Mouse (Mus musculus) heart, postnatal 4 days (tissue): ENCODE measurements around the gene Bcl2l1. TPM values are rescaled to one million over a fixed set of nuclear protein-coding genes. Genes with fewer than 3 reads are reported as not detected.

Source experiments
- DNase-seq: peaks from one replicate; pipeline ENCODE4 v3.0.0; 2021
- total RNA-seq, 2 experiments: library from RNA; stranded (reverse); gene quantifications; 2 replicates each; pipeline ENCODE4 v1.2.3; 2021

Bcl2l1 gene
- total RNA-seq, 2 experiments from 2014 or later = 39.0 to 45.0 TPM

DNA sequence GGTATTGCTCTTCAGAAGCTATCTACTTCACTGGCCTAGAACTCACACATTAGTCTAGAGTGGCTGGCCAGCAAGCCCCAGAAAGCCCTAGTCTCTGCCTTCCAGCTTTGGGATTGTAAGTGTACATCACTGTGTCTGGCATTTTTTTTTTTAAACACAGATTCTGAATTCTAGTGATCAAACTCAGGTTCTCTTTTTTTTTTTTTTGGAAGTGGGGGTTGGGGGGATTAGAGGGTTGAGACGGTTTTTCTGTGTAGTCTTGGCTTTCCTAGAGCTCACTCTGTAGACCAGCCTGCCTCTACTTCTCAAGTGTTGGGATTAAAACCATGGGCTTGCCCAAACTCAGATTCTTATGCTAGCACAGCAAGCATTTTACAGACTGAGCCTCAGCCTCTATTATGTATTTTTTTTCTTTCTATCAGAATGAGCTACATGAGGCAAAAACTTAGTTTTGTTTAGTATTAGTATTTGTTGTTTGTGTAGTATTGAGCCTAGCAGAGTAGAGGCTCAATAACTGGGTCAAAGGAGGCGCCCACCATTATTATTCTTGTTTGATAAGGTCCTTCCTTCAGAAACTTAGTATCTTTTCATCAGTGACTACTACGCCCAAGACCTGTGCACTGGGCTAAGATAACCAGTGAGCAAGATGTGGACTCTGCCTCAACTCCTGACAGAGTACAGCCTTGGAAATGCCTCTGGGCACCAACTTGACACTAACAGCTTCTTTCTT is 6.9 kb downstream of the Bcl2l1 start:
- no peak for DNase-seq

DNA sequence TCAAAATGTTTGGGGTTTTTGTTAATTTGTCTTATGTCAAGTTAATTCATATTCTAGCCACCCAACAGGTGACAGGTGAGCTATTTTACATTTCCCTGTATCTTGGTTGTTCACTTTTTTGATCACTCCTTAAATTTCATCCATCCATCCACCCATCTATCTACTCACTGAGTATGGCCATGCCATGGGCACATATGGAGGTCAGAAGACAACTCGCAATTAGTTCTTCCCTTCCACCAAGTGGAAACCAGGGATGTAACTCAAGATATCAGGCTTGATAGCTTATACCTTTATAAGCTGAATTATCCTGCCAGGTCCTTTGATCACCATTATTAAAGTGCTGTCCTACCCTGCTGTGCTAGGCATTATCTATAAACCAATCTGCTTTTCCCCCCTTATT is 7.8 kb downstream of the Bcl2l1 start:
- no peak for DNase-seq

DNA sequence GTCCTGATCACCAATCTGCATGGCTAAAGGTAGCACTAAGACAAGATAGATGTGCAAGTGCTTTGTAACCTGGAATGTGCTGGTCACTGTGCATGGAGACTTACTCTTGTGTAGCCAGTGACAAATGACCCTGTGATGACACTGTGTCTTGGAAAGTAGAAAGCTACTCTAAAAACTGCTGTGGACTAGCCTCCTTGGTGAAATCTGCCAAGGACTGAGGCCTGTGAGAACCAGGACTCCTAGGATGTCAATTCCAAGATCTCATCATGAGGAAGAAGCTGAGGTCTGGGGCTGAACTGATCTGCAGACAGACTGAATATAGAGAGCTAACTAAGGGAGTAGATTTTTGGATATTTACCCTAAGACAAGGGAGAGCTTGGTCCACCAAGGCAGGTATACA is 10.0 kb downstream of the Bcl2l1 start:
- no peak for DNase-seq

DNA sequence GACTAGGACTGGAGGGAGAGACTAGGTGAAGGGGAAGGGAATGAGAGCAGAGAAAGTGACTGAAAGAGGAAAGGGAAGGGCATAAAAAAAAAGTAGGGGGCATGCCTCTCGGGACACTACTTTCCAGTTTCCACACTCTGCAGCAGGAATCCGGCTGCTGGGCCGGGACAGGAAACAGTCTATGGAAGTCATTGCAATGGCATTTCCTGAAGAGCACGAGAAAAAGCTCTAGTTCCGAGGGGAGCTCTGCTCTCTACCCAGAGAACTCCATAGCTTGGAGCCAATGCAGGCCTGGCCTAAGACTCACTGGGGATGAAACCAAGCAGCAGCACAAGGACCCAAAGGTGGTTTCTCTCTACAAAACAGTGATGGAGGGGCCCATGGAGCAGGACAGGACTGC is 10.5 kb downstream of the Bcl2l1 start:
- DNase-seq = peak; percentile 68

DNA sequence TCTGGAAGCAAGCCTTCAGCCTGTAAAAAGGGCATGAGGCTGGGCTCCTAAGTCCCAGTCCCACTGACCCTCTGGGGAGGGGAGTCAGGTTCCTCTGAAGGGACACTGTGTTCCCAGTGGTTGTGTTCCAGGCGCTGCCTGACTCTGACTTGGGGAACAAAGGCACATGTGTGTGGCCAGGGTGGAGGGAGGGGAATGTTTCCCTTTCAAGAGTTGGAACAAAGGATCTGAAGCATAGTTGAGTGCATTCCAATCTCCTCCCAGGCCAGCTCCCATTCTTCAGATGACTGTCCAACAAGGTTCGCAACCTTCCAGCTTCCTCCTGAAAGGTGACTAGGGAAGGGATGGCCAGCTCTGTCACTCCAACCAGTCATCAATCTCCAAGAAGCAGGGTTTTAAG is 11.2 kb downstream of the Bcl2l1 start:
- peak; percentile 65 for DNase-seq

DNA sequence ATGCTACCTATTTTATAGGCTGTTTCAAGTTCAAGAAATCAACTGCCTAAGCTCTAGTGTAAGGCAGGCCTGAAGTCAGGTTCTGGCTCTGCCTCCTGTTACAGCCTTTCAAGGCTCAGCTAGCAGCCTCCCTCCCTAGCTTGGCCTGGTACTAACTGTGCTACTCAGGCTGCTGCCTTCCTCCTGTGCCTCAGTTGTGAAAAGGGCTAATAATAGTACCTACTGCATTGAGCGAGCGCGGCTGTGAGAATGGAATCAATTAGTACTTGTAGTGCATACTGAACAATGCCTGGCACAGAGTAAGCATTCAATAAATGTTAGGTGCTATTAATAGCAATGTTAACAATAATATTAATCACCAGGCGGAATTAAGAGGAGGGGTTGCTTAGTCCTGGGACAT is 11.6 kb downstream of the Bcl2l1 start:
- no peak for DNase-seq

DNA sequence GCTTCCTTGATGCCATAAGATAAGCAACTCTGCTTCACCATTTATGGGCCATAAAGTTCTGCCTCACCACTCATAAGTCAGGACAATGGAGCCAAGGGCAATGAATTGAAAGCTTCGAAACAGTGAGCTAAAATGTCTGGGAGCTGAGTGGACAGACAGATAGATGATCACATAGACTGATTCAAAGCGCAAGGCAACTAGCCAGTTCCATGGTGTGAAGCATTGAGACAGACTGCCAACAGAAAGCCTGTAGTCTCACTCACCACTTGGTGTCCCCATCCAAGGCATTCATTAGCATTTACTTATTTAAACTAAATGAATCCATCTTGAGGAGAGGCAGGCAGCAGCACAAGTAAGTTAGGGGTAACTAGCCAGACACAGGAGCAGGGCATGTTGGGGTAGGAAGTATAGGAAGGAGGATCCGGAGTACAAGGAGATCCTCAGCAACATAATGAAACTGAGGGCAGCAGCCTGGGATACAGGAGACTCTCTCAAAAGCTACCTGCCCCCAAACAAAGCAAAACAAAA is 12.4 kb downstream of the Bcl2l1 start:
- no peak for DNase-seq

DNA sequence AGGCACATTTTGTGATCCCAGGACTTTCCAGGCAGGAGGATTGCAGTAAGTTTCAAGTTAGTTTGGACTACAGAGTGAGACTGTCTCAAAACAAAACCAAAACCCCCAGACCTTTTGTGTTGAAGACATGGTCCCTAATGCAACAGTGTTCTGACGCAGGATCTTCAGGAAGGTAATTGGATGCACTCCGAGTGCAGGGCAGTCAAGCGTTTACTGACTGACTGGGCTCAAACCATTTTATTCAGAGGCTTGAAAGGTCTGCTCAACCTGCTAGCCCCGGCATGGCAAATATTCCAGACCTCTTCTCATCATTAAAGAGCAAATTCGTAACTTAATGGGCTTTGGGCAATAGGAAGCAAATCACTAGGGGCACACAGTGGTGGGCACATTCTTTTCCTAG is 12.8 kb downstream of the Bcl2l1 start:
- DNase-seq = no peak

DNA sequence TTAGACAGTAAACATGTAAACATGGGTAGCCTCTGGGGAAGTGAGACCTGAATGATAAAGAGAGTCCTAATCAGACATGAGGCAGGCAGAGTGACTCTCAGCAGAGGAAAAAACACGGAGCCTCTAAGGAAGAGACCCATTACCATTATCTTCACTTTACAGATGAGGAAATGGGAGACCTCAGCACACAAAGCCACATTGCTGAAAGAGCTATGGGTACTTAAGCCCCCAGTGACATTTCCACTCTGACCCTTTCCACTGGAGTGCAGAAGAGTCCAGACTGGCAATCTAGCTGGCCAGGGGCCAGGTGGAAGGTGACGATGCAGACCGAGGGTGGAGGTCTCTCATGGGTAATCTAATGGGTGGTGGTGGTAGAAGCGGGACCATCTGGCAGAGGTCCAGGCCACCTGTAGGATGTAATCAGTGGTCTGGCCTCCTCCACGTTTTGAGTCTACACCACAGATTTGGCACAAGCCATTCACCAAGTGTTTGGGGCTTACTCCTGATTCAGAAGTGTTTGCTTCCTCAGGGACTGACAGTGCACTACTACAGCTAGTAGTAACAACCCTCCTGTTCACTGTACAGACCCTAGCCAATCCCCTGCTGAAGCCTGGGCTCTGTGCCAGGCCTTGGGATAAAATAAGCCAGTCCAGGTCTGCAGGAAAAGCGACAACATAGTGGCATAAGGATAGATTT is 13.8 kb downstream of the Bcl2l1 start:
- peak; percentile 64 for DNase-seq

DNA sequence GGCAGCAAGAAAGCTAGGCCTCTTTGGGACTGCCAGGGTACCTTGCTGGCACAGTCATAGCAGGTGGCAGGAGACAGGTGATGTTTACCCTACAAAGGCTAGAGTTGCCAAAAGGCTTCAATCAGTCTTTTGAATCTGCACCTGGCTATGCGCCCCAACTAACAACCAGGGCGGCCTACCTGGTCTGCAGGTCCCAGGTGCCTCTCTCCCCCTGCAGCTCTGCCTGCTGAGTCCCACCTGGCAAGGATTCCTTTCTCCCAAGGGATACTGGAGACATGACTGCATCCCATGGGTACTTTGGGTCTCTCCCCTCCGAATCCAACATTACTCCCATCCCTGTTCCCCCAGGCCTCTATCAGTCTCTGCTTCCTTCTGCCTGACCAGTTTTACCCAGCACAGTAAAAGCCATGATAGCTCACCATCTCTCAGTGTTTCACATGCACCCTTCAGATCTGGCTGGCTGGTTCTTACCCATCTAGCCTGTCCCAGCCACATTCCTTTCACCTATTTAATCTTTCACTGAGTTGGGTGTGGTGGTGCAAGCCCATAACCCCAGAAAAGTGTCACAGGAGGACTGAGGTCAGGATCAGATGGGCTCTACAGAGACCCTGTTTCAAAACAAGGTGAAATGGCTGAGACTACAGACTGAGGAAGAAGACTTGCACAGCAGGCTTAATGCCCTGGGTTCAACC is 14.7 kb downstream of the Bcl2l1 start:
- no peak for DNase-seq

DNA sequence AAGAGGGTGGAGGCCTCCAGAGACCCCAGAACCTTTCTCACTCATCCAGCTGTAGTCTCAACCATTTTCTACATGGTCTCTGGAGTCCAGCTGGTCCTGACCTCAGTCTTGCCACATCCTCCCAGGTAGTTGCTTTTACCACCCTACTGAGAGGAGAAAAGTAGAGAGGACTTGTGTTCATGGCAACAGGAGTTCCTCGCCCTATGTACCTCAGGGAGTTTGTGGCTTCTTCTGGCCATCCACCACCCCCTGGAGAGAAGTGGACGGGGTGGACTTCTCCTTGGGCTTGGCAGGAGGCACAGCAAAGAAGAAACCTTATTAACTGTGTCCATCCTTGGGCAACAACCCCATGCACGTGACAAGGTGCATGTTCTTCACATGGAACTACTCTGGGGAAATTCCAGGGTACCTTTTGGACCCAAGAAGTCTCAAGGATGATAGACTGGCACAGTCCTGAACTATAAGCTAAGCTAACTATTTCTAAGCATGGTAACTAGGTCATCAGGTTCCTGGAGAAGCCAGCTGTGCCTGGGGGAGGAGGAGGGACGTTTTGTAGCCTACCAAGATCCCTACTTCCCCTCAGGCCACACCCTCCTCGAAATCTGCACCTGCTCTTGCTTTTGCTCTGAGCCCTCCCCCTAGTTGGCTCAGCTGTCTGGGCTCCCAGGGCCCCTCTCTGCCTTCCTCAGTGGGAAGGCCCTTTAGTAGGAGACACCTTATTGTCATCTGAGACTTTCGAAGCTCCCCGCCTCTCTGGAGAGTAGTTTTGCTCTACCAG is 15.5 kb downstream of the Bcl2l1 start:
- DNase-seq = no peak

DNA sequence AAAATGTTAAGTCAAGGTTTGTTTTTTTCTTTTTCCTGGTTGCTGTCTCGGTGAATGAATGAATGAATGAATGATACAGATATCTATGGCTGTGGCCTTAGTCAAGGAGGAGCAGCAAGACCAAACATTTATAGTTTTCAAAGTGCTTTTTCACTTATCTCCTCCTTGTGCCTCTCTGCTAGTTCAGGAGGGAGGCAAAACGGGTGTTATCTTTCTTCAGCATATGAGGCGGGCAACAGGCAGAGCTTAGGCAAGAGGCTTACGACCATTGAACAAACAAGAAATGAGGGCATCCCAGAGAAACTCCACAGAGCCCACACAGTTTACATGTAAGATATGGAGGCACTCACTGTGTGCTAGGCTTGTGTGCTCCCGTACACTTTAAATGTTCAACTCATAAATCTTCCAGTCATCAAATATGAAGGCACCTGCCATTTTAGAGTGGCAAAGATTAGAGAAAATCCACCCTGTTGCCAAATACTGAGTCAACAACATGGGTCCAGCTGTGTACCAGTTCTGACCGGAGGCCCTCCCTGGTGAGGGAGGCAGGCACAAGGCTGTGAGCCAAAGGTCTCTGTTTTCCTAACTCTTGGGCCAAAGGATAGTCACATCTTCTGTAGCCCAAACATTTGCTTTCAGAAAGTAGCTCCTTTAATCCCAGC is 17.2 kb downstream of the Bcl2l1 start:
- no peak for DNase-seq

DNA sequence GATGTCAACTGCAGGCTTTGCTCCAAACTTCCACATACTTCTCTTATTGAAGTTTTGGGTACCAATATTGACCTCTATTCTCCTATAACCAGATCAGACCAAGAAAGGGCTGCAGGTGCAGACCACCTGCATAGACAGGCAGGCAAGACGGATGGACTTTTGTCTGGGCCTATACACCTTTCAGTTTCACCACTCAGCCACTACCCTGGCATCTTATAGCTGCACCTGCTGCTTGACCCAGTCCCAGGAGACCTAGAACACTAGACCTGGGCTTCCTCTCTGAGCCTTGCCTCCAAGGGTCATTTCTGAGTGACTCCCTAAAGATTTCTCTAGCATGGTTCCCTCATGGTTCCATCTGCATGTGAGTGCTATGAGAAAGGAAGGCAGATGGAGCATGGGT is 18.3 kb downstream of the Bcl2l1 start:
- no peak for DNase-seq

DNA sequence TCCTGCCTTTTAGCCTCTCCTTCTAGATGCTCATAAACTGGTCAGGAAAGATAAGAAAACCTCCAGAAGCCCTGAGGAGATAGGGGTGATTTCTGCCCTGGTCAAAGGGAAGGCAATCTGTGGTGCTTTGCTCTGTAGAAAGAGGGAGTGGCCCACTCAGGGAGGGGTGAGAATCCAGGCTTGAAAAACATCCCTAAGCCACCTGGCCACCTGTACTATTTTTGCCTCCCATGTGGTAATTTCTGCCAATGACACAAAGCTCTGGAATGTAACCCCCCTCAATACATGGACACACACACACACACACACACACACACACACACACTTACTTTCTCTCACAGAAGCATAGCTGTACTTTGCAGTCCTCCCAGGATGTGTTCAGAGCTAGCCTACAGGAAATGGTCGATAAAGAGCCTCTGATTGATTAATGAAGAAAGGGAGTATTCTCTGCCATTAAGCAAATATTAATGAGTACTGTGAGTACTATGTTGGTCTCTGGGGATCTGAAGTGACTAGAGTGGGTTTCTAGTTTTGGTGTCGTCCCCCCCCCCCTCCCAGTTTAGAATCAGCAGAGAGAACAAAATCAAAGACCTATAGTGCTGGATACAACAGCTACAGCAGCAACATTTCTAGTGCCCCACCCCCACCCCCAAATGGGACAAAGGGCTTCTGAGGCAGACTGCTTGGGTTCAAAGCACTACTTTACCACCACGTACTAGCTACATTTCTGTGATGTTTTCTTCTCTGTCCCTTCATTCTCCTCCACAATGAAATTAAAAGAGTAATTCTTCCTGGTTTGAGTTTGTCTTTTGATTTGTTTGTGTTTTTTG is 20.0 kb downstream of the Bcl2l1 start:
- DNase-seq = no peak

DNA sequence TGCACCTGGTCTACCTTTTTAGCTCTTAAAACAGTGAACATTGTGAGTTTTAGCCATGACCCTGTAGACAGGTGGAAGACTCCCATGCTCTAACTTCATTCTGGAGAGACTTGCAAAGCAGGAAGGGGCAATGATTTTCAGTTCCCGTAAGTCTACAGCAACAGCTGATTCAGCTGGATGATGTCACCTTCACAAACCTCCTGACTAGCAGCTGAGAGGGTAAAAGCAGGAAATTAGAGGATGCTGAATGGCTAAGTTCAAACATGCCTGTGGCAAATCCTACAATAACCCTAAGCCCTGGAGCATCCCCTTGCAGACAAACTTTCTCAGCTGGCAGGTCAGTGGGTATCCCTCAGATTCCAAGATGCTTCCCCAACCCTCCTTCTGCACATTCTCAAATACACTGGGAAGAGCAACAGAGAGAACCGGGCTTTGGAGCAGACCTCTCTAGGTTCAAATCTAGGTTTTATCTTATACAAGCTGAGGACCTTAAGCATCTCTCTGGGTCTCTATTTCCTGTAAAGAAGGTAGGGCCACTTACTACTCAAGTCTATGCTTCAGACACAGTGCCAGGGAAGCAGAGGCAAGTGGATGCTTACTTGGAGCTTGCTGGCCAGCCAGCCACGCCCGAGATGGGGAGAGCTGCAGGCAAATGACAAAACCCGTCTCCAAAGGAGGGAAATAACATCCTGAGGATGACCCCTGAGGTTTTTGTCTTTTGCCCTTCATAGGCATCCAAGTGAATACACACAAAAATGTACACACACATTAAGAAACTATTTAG is 21.2 kb downstream of the Bcl2l1 start:
- no peak for DNase-seq

DNA sequence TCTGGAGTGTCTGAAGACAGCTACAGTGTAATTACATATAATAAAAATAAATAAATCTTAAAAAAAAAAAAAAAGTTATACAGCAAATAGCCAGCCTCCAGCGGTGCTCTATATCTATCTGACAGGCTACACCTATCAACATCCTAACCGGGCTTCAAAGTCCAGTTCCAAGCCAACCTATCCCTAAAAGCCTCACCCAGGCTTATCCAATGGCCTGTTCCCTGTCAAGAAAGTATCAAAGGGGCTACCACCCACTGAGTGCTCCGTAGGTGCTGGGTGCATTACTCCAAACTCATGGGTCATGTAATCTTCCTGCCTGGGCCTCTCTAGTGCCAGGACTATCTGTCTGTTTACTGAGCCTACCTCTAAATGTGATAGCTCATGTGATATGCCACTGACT is 23.4 kb downstream of the Bcl2l1 start:
- DNase-seq = no peak

DNA sequence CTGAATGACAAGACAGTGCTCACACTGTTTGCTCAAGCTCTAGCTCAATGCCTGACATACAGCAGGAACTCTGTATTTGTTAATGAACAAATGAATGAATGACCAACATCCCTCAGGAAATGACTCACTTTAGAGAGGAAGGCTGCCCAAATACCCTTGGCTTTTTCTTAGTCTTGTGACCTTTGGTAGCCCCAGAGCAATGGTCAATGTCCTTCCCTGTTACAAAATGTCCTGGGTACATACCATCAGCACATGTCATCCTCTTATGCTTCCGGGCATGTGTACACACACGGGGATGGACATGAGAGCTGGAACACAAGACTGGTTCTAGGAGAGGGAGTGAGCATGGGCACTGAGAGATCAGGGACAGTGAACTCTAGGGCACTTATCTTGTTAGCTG is 25.5 kb downstream of the Bcl2l1 start:
- DNase-seq = no peak

DNA sequence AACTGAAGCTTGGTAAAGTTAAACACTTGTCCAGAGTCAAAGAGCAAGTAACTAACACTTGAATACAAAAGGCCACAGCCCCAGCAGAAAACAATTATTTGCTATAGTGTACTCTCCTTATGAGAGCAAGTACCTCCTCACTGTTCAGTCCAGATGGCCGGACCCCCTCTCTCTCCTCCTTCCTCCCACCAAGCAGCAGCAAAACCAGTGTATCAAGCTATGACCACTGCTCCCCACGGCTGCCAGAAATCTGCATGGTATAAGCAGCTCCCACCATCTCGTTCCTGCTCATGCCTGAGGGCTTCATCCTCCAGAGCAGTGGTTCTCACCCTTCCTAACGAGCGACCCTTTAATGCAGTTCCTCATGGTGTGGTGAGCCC is 26.4 kb downstream of the Bcl2l1 start:
- no peak for DNase-seq

DNA sequence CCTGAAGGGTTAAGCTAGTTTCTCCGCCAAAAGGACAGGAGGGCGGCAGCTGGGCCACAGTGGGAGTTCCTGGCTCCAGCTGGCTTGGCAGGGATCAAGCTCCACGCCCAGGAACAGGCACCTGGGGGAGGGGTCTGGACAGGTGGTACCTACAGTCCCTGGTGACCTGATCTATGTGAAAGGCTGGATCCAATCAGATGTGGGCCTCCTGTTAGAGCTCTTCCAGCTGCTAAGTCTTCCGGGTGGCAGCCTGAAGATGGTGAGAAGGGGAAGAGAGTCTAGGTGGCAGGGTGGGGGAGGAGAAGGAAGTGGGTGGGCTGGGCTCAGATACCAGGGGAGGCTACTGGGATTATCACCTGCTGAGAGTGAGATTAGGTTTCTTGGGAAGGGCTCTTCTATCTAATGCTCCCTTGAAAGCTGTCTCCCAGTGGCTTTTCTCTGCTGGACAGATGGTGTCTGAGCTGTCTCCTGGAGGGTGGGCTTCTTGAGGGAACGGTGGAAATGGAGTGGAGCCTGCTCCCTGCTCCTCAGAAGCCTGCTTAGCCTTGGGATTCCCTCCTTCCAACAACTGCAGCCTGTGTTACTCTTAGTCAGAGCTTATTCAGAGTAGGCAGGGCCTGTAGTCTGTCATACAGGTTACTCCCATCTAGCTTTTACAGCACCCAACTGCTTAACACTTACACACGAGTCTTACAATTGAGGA is 27.0 kb downstream of the Bcl2l1 start:
- DNase-seq = no peak

DNA sequence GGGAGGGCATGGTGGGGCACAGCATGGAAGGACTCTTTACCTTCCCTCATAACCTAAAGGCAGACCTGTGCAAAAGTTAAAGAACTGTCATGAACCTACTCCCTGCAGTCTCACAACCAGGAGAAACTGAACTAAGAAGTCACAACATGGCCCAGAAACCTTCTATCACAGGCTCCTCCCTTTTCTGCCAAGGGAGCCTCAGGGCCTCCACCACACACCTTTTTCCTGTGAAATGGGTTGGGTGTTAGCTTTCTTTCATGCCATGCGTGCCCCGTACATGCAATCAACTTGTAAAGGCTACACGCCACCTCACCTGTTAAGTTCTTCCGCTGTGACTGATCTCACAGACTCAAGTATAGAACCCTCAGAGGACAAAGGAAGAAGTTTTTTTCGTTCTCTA is 28.4 kb downstream of the Bcl2l1 start:
- no peak for DNase-seq
